Mouse (Mus musculus): ENCODE data around the gene Map3k10.
A peak's percentile ranks its signal among the peaks of the same experiment; 100 is the strongest.
"Not testable (repeated sequence)": the region's sequence is repeated elsewhere in the genome, so short reads cannot be mapped to it uniquely, and the experiment has no call there.

The Map3k10 gene

DNA sequence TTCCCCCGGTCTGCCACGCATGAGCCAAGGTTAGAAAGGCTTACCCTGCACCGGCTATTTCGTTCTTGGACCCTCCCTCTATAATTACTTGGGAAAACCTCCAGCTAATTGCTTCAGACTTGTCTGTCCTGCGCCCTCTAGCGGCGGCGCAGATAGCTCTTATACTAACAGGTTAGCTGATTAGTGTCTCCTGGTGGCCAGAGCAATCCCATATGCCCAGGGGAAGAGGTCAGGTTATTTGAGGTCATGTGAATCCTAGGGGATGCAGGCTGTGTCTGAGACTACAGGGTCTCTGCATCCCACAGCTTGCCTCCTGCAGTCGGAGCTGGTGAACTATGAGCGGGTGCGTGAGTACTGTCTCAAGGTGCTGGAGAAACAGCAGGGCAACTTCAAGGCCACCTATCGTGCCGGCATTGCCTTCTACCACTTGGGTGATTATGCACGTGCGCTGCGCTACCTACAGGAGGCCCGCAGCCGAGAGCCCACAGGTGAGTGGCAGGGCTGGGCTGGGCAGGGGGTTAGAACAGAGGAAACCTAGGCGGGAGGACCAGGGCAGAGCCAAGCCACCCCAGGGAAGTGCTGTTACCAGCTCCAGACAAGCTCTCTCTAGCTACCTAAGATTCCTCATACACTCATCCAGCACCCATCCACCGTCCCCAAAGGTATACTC lies 19.7 kb downstream of the Map3k10 start:
- no peak for DNase-seq (ENCODE audit: low spot score)

DNA sequence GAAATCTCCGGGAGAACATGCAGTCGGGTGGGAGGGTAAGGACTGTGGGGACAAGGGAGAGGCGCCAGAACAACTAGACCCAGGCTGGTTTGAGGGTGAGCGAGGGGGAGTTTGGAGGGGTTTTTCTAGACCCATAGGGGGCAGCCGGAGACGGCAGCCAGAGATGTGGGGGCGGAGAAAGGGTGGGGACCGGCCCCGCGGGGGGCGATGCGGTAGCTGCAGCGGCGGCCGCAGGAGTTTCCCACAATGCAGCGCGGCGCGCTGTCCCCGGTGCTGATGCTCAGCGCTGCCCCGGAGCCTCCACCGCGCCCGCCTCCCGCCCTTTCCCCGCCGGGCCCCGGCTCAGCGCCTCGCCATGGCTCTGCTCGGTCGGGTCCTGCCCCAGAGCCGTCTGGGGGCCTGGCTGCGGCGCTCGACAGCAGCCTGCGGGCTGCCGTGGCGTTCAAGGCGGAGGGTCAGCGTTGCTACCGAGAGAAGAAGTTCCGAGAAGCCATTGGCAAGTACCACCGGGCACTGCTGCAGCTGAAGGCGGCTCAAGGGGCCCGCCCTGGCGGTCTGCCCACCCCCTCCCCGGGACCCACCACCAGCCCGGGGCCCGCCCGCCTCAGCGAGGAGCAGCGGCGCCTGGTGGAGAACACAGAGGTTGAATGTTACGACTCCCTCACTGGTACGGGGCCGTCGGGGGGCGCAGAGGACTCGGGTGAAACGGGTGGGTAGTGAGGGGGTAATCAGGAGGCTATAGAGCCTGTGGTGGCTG lies 20.5 kb downstream of the Map3k10 start, which contains the start of gene Ttc9b:
Gene Ttc9b, plus strand, starts transcription at position 235 of the 757 bp plus-strand sequence.
- no peak for DNase-seq (ENCODE audit: low spot score)

DNA sequence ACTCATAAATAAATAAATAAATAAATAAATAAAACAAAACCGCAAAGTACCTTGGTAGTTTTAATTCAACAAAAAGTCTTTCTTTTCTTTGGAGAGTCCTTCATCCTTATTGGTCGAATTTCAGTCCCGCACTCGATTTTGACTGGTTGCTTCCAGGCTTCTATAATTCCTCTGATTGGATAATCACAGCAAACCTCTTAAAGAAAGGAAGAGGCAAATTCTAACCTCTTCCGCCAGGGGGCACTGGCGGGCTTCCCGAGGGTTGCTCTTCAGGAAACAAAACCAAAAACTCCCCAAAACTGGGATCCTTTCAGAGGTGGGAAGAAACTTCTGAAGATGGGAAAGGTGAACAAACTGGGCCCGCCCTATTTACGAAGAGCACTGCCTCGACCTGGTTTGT lies 23.4 kb downstream of the Map3k10 start:
- peak; percentile 35 for DNase-seq (ENCODE audit: low spot score)

DNA sequence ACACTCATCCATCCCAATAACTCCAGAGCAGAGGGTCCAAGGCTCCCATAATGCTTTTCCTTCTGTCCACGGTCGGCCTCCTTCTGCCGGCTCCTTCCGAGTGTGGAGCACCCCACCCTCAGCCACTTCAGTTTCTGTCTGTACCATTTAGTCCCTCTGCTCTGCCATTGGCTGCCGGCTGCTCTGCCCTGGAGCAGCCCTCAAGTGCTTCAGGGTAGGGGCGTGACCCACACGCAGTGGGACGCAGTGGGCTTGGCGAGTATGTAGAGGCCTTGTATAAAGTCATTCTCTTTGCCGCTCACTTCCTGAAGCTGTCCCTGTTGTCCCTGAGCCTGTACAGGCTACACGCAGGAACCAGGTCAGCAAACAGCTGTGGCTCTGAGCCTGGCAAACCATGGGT lies 24.7 kb downstream of the Map3k10 start:
- no peak for DNase-seq (ENCODE audit: low spot score)

DNA sequence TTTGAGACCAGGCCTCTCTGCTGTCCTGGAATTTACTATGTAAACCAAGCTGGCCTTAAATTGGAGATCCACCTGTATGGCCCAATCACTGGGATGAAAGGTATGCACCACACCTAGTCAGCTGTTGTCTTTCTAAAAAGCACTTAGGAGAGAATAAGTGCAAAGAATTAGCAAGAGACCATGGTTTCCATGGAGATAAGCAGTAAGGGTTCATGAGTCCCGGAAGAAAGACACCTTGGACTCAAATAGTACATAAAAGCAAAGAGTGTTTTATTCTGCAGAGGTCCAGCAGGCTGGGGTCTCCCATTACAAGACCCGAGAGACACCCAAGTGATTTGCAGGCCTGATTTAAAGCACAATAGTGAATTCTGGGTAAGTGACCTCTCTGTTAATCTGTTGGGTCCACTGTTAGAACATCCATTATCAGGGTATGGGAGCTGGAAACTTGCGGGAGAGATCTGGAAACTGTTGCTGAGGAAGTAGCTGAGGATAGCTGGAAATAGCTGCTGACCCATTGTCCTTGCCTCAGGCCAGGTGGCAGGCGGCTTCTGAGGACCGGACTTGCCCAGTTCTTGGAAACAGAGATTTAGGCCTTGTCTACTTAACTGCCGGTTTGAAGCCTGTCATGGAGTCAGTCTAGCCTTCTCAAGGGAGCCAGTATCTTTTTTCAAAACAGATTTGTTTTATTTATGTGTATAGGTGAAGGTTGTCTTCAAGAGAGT lies 27.0 kb downstream of the Map3k10 start:
- no peak for DNase-seq (ENCODE audit: low spot score)

DNA sequence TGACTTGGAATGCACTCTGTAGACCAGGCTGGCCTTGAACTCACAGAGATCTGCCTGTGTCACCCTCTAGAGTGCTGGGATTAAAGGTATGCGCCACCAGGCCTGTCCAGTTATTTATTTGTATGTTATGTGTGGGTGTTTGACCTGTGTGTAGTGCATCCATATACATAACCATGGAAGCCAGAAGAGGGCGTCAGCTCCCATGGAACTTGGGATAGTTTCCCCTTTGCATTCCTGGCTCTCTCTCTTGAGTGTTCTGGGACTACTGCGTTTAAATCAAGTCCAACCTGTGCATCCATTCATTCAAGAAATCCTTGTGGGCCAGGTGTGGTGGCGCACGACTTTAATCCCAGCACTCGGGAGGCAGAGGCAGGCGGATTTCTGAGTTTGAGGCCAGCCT lies 27.9 kb downstream of the Map3k10 start:
- no peak for DNase-seq (ENCODE audit: low spot score)

DNA sequence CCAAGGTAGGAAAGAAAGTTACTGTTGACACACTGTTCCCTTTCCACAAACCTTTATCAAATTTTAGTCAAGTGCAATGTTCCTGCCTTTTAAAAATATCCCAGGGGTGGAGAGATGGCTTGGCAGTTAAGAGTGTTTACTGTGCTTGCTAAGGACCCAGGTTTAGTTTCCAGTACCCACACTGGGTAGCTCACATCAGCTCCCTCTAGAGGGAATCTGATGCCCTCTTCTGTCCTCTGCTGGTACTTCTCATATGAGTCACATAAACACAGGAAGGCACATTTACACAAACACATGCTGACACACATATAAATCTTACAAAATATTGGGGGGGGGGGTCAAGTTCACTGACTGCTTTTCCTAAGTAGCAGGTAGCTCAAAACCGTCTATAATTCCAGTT lies 29.9 kb downstream of the Map3k10 start:
- no peak for DNase-seq (ENCODE audit: low spot score)

DNA sequence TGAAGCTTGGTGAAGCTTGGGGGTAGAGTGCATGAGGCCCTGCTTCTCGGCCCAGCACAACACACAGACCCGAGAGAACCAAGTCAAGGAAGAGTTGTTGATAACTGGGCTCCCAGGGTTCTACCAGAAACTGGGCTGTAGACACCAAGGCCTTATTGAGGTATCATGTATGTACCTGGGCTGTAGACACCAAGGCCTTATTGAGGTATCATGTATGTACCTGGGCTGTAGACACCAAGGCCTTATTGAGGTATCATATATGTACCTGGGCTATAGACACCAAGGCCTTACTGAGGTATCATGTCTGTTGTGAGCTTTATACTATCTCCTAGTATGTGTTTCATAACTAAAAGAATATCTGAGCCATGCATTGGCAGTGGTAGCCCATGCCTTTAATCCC lies 39.3 kb downstream of the Map3k10 start:
- DNase-seq (ENCODE audit: low spot score), result not testable (repeated sequence)

DNA sequence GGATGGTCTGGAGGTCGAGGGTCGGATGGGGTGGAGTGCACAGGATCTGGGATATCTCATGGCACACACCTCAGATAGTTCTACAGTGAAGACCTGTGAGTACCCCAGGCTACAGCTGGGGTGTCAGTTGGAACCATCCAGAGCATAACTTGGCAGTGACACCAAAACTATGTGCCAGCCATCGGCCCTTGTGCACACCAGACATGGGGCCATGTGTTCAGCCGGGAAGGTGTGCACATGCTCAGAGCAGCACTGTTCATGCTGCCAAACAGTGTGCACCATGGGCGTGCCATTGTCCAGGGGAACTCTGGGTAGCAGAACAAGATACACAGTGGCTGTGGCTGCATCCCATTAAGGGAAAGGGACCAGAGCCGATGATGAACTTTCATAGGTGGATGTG lies 39.7 kb downstream of the Map3k10 start:
- DNase-seq (ENCODE audit: low spot score), result no peak

DNA sequence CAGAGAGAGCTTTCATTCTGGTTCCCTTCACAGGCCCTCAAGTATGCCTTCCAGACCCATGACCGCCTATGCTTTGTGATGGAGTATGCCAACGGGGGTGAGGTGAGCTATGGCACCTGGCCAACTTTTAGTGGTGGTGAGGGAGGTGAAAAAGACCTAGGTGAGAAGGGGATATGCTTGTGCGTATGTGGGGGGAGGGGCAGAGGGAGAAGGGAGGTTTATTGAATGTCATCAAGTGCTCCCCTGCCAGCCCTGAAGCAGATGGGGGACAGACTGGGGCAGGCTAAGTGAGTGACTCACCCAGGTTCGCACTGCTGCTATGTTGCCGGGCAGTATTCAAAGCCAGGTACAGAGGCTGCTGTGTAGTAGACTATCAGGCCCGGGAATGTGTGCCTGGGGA lies 41.2 kb downstream of the Map3k10 start:
- no peak for DNase-seq (ENCODE audit: low spot score)

DNA sequence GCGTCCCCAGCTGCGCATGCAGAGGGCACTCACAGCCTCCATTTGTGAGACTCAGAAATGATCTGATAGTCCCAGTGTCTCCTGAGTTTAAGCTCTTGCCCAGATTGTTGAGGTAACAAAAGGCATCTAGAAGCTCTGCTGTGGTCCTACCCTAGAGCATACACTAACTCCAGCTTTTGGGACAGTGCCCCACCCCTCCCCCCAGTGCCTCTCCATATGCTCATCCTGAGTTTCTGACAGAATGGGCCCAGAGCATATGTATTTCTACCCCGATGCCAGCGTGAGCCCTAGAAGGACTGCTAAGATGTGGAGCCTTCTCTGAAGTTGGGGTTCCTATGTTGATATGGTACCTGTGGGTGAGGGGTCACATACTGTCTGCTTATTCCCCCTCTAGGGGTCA lies 43.0 kb downstream of the Map3k10 start:
- DNase-seq (ENCODE audit: low spot score), result no peak

DNA sequence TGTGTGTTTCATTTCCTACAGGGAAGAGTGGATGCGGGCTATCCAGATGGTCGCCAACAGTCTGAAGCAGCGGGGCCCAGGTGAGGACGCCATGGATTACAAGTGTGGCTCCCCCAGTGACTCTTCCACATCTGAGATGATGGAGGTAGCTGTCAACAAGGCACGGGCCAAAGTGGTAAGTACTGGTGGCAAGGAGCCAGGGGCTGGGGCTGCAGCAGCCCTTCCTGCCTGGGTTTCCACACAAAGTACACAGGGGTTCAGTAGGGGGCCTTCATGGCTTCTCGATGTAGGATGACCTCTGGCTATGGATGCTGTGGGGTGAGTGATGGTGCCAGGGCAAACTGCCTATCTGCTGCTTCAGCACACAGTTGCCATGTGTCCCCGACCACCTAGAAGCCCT lies 45.6 kb downstream of the Map3k10 start:
- DNase-seq (ENCODE audit: low spot score), result not testable (repeated sequence)

DNA sequence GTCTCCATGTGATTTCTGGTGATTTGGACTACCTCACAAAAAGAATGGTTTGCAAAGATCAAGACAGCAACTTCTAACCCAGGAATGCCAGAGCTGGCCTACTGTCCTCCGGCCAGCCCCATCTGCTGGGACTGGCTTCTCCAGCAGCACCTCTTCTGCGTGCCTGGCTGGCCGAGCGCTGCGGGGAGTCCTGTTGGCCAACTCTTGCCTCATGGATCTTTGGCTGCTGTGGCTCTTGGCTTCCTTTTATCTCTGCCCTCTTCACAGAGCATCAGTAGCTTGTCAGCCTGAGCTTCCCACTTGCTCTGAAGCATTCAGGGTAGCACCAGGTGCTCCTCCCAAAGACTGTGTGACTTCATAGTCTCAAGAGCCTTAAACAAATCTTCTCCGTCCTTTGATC lies 46.2 kb downstream of the Map3k10 start:
- DNase-seq (ENCODE audit: low spot score), result no peak

DNA sequence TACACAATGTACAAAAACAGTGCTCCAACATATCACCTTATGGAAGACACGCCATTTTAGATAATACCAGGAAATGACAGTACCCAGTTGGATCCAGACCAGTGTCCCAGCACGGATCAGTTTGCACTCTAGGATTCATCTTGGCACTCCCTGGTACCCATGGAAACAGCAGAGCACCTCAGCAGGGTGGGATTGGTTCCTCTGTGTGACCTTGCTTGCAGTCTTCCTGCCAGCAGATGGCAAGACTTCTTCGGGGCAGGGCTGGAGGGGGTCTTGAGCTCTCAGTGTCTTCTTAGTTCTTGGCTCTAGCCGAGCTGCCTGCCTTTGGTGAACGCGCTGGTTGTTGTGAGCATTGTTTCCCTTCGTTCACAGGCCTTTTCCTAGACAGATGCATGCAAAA lies 46.7 kb downstream of the Map3k10 start:
- DNase-seq (ENCODE audit: low spot score), result no peak

DNA sequence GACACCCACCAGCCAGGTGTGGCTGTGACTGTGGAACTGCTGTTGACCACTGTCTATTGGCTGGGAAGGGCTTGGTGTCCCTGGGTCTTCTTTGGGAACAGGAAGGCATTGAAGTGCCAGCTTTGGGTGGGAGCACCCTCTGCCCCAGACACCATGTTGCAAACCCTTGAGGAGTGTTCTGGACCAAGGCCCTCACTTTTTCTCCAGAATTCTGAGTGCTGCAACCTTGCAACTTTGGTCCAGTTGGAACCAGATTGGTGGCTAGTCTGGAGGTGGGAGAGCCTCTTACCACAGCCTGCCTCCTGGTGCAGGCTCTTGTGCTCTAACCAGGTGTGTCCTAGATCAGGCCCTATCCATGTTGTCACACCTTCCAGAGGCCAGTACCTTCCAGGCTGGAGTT lies 49.4 kb downstream of the Map3k10 start:
- DNase-seq (ENCODE audit: low spot score), result no peak

DNA sequence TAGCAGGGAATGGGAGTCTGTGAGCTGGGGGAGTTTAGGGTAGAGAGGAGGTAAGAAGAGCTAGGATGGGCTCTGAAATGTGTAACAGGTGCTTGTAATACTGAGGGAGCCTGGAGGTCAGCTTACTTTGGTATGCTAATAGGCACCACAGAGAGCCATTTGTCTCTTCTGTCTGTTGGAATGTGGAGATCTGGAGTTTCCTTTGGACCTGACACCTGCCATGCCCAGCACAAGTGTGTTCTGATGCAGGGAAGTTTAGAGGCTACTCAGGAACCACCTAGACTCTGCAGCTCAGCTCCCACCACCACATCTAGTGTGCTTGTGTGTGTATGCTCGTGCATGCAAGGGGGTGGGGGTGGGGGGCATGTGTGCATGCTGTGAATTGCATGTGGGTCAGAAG lies 52.2 kb downstream of the Map3k10 start:
- no peak for DNase-seq (ENCODE audit: low spot score)

DNA sequence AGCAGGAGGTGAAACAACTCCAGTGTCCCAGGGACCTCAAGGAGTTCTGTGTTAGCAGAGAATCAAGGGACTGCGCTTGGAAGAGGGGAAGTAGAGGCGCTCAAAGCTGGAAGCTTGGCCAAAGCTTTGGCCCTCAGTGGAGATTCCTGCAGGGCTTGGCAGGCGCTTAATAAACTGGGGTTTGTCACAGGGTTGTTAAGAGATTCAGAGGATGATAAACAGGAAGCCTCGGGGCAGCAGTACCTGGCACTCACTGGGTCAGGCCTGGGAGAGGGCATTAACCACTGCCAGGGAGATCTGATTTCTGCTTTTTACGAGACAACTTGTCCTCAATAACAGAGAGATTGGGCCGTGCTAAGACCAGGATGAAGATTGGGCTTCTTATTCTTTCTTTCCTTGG lies 53.4 kb downstream of the Map3k10 start:
- DNase-seq (ENCODE audit: low spot score), result no peak

DNA sequence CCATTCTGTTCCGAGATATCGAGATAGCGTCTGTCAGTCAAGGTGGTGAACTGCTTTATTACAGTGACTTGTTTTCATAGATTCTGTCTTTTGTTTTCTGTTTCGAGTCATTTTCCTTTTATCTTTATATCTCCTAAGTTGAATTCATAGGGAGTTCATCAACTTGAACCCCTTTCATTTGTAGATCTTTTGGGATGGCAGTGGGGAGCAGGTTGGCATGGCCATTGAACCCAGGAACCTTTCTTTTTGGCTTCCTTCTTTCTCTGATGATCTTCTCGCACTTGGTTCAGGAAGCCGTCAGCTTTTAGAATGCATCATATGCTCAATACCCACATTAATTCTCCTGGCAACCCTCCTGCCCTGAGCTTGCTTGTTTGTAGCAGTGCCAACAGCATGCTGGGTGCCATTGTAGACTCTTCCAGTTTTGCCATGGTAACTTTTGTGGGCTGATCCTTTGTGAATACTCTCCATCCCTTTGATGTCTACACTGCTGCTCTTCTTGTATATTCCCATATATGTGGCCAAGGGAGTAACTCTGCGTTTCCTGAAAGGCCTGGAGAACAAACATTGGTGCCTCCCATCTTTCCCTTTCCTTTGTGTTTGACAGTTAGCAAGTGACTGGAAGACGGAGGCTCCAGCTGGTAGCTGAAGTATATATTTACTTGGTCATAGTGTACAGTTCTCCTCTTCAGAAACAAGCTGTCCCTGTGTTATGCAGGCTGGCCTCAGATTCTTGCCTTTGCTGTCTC lies 60.5 kb downstream of the Map3k10 start:
- no peak for DNase-seq (ENCODE audit: low spot score)

DNA sequence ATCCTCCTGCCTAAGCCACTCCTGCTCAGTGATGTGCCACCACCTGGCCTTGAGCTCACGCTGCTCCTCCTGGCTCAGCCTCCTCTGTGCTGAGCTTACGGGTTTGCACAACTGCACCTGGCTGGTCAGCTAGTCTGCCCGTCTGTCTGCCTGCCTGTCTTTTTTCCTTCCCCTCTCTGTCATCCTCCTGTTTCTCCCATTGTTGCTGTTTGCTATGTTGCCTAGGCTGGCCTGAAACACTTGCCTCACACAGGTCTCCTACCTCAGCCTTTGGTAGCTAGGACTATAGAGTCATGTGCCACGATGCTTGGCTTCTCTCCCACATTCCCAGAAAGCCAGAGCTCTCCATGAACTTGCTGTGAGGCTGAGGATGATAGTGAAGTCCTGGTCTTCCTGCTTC lies 61.5 kb downstream of the Map3k10 start:
- DNase-seq (ENCODE audit: low spot score), result no peak

DNA sequence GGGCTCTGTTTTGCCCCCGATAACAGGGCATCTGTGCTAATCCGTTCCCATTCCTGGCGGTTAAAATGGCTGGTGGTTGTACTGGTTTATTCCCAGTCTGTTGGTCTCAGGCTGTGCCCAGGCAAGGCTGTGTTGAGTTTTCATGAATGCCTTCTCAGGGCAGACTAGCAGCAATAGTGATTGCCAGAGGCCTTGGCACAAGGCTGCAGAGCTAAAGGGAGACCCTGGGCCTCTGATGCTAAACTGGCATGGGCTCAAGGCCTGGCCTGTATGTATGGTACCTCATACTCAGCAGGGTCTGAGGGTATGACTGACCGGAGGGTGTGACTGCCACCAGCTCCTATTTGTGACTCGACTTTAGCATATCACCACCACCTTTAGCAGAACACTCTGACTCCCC lies 63.5 kb downstream of the Map3k10 start:
- no peak for DNase-seq (ENCODE audit: low spot score)

DNA sequence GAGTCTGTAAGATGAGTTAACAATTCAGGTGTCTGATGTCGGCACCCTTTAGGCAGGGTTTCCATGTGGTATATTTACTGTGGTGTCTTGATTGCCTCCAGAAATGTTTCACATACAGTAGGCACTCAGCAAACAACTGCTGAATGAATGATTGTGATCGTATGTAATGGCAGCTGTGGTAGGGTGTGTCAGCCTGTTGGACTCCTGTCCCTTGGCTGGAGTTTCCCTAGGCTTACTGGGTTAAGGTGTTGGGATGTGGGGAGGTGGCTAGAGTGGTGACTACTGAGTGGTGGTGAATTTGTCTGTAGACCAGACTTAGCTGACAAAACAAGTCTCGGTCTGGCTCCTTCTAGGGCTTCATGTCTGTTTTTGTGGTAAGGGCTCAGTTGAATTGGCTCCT lies 64.0 kb downstream of the Map3k10 start:
- no peak for DNase-seq (ENCODE audit: low spot score)

DNA sequence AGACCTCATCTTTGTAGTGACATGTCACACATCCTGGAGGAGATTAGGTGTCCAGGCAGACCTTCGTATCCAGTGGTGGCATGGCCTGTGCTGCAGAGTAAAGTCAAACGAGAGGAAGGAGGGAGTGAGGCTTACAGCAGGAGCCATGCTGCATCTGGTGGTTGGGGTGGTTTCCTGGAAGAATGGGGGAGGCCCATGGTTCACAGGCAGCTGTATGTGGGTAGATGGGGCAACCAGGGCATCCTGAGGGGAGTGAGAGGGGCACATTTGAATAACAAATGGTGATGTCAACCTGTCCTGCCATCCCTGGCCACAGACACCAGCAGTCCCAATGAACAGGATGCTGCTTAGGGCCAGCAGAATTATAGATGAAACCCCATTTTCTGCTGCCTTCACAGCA lies 64.7 kb downstream of the Map3k10 start:
- DNase-seq (ENCODE audit: low spot score), result no peak

All from ovary, adult 18-20 months (tissue).